Mouse (Mus musculus): ENCODE results near the gene Plod1. TPM values are rescaled to one million over a fixed set of nuclear protein-coding genes. Genes with fewer than 3 reads are reported as not detected.

Plod1 gene
- 2.9 TPM for polyA plus RNA-seq (2014; fragmentation: Illumina TruSeq; extraction: RNeasy Lipid Tissue Mini Kit (QIAGEN cat#74804); ENCODE audit: low read depth, low replicate concordance)

DNA sequence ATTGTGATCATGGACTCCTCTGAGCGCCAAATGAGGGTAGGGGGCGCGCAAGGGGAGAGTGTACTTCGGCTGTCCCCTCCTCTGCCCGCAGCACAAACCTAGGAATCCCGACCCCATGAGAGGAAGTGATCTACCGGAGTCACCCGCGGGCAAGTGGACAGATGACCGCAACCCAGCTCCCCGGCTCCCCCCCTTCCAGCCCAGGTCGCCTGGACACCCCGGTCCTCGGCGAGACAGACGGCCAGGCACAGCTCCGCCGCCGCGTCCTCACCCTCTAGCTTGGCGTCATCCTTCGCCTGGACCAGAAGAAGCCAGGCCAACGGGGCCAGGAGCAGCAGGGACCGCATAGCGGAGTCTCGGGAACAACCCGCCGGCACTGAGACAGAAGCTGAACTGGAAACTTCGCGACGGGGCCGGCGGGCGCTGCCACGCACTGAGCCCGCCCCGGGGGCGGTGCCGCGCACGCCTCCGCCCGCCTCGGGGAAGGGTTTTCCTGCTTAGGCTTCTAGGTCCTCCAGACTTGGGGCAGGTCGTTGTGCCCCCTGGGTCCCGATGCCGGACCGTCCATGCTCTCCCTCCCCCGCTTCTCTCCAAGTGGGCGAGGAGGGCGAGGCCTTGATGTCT is at the start of gene Plod1:
Plod1 (minus strand) TSS at position 437 of the 624 bp plus-strand sequence.

GRCm38 (mm10) chr4:147985205-147986132 is 48.9 kb upstream of the Plod1 start, which contains the start of gene Nppb:
TSS of gene Nppb (plus strand) at chr4:147985788.

DNA sequence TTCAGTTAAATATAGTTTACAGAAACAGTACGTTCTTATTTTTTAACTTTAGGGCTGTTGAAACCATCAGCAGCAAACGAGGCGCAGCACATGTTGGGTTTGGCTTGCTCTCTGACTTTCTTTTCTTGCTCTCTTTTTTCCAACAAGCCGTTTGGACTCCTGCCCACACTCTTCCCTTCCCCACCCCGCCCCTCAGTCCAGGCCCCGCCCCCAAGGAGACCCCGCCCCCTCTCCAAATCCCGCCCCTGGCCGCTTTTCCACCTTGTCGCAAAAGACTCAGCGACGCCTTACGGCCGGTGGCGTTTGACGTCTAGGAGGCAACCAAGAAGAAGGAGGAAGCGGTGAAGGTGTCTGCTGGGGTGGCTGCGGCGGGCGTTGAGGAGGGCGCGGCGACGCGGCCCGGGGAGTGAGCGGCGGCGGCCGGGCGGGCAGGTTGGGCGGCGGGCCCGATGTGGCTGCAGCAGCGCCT is 4.0 kb upstream of the Plod1 start, which contains the start of gene 2510039O18Rik:
2510039O18Rik (plus strand) TSS at position 320 of the 469 bp plus-strand sequence.

GRCm38 (mm10) chr4:147904313-147905089 is 32.1 kb downstream of the Plod1 start, which contains the start of gene Mfn2:
TSS of gene Mfn2 (minus strand) at chr4:147904704.

GRCm38 (mm10) chr4:147868450-147869031 is 68.0 kb downstream of the Plod1 start, which contains the start of the genes Miip and Fv1:
TSS of gene Miip (minus strand) at chr4:147868816.
TSS of gene Fv1 (plus strand) at chr4:147868979.

Other genes starting within 250 kb of the Plod1 start
- not detected for gene Zfp534, start 234.2 kb downstream of the Plod1 start, polyA plus RNA-seq (2014; fragmentation: Illumina TruSeq; extraction: RNeasy Lipid Tissue Mini Kit (QIAGEN cat#74804); ENCODE audit: low read depth, low replicate concordance)
- 82.4 TPM for gene Zfp984, start 127.0 kb downstream of the Plod1 start, polyA plus RNA-seq (2014; fragmentation: Illumina TruSeq; extraction: RNeasy Lipid Tissue Mini Kit (QIAGEN cat#74804); ENCODE audit: low read depth, low replicate concordance)
- 122 TPM for gene Zfp933, start 88.4 kb downstream of the Plod1 start, polyA plus RNA-seq (2014; fragmentation: Illumina TruSeq; extraction: RNeasy Lipid Tissue Mini Kit (QIAGEN cat#74804); ENCODE audit: low read depth, low replicate concordance)
- gene Miip, start 68.0 kb downstream of the Plod1 start, polyA plus RNA-seq (2014; fragmentation: Illumina TruSeq; extraction: RNeasy Lipid Tissue Mini Kit (QIAGEN cat#74804); ENCODE audit: low read depth, low replicate concordance) = 0.87 TPM
- gene Fv1, start 67.8 kb downstream of the Plod1 start, polyA plus RNA-seq (2014; fragmentation: Illumina TruSeq; extraction: RNeasy Lipid Tissue Mini Kit (QIAGEN cat#74804); ENCODE audit: low read depth, low replicate concordance) = 9.5 TPM
- gene Mfn2, start 32.1 kb downstream of the Plod1 start, polyA plus RNA-seq (2014; fragmentation: Illumina TruSeq; extraction: RNeasy Lipid Tissue Mini Kit (QIAGEN cat#74804); ENCODE audit: low read depth, low replicate concordance) = 39.7 TPM
- 10.7 TPM for gene 2510039O18Rik, start 4.1 kb upstream of the Plod1 start, polyA plus RNA-seq (2014; fragmentation: Illumina TruSeq; extraction: RNeasy Lipid Tissue Mini Kit (QIAGEN cat#74804); ENCODE audit: low read depth, low replicate concordance)
- gene Nppb, start 49.0 kb upstream of the Plod1 start, polyA plus RNA-seq (2014; fragmentation: Illumina TruSeq; extraction: RNeasy Lipid Tissue Mini Kit (QIAGEN cat#74804); ENCODE audit: low read depth, low replicate concordance) = not detected
- not detected for gene Nppa, start 64.0 kb upstream of the Plod1 start, polyA plus RNA-seq (2014; fragmentation: Illumina TruSeq; extraction: RNeasy Lipid Tissue Mini Kit (QIAGEN cat#74804); ENCODE audit: low read depth, low replicate concordance)
- gene Clcn6, start 102.1 kb upstream of the Plod1 start, polyA plus RNA-seq (2014; fragmentation: Illumina TruSeq; extraction: RNeasy Lipid Tissue Mini Kit (QIAGEN cat#74804); ENCODE audit: low read depth, low replicate concordance) = 4.0 TPM
- gene Mthfr, start 102.3 kb upstream of the Plod1 start, polyA plus RNA-seq (2014; fragmentation: Illumina TruSeq; extraction: RNeasy Lipid Tissue Mini Kit (QIAGEN cat#74804); ENCODE audit: low read depth, low replicate concordance) = 3.4 TPM
- 36.6 TPM for gene Agtrap, start 151.3 kb upstream of the Plod1 start, polyA plus RNA-seq (2014; fragmentation: Illumina TruSeq; extraction: RNeasy Lipid Tissue Mini Kit (QIAGEN cat#74804); ENCODE audit: low read depth, low replicate concordance)
- 3.6 TPM for gene Mad2l2, start 193.6 kb upstream of the Plod1 start, polyA plus RNA-seq (2014; fragmentation: Illumina TruSeq; extraction: RNeasy Lipid Tissue Mini Kit (QIAGEN cat#74804); ENCODE audit: low read depth, low replicate concordance)
- gene Draxin, start 193.9 kb upstream of the Plod1 start, polyA plus RNA-seq (2014; fragmentation: Illumina TruSeq; extraction: RNeasy Lipid Tissue Mini Kit (QIAGEN cat#74804); ENCODE audit: low read depth, low replicate concordance) = not detected
- gene Fbxo6, start 215.4 kb upstream of the Plod1 start, polyA plus RNA-seq (2014; fragmentation: Illumina TruSeq; extraction: RNeasy Lipid Tissue Mini Kit (QIAGEN cat#74804); ENCODE audit: low read depth, low replicate concordance) = 1.3 TPM
- 1.2 TPM for gene Fbxo44, start 223.7 kb upstream of the Plod1 start, polyA plus RNA-seq (2014; fragmentation: Illumina TruSeq; extraction: RNeasy Lipid Tissue Mini Kit (QIAGEN cat#74804); ENCODE audit: low read depth, low replicate concordance)
- gene Fbxo2, start 223.9 kb upstream of the Plod1 start, polyA plus RNA-seq (2014; fragmentation: Illumina TruSeq; extraction: RNeasy Lipid Tissue Mini Kit (QIAGEN cat#74804); ENCODE audit: low read depth, low replicate concordance) = not detected